Mouse (Mus musculus) kidney, adult 2 months (tissue): ENCODE results near the gene Ripk3.

Experiments
- CTCF ChIP-seq: fragments of 200-500 bp; conservative IDR thresholded peaks from 2 replicates; pipeline ENCODE4 v1.5.1; 2011; ENCODE audit warnings: low read depth, mild to moderate bottlenecking, control low read depth, low read length, moderate library complexity, mixed read lengths; ENCODE audit not compliant: insufficient read depth, insufficient read length
- POLR2A ChIP-seq: fragments of 200-500 bp; IDR thresholded peaks from one replicate; pipeline ENCODE4 v1.6.1; 2011; ENCODE audit warnings: low read depth, low read length, control low read depth

DNA sequence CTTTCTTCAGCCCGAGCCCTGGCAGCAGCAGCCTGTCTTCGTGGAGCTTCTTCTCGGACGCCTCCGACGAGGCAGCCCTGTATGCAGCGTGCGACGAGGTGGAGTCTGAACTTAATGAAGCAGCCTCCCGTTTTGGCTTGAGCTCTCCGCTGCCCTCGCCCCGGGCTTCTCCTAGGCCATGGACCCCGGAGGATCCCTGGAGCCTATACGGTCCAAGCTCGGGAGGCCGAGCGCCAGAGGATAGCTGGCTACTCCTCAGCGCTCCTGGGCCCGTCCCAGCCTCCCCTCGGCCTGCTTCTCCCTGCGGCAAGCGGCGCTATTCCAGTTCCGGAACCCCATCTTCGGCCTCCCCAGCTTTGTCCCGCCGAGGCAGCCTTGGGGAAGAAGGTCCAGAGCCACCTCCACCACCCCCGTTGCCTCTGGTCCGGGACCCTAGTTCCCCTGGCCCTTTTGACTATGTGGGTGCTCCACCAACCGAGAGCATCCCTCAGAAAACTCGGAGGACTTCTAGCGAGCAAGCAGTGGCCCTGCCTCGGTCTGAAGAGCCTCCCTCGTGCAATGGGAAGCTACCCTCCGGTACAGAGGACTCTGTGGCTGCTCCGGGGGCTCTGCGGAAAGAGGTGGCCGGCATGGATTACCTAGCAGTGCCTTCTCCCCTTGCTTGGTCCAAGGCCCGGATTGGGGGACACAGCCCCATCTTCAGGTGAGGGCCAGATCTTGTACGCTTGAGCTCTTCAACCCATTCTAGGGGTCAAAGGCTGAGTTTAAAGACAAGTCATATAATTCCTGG, 38.1 kb upstream of the Ripk3 start:
- TF ChIP-seq CTCF (no peak), POLR2A (no peak)
